Mouse (Mus musculus) CD4-positive, CD25-positive, alpha-beta regulatory T cell, adult 2 months (primary cell): ENCODE measurements around the gene Rasgrp2.

Experiments
- DNase-seq: peaks from one replicate; pipeline ENCODE4 v3.0.0-alpha.2; 2012; ENCODE audit warnings: low read depth, low spot score

Gene Rasgrp2

GRCm38 (mm10) chr19:6382323-6382924 lies 16.7 kb upstream of the Rasgrp2 start:
- no peak for DNase-seq

- no peak for DNase-seq
Measured at GRCm38 (mm10) chr19:6383470-6383869, 15.7 kb upstream of the Rasgrp2 start.

- DNase-seq = no peak
Measured at GRCm38 (mm10) chr19:6384128-6384527, 15.0 kb upstream of the Rasgrp2 start, which contains the start of gene Pygm. Gene Pygm (plus strand): TSS chr19:6384399.

GRCm38 (mm10) chr19:6384954-6385353 lies 14.2 kb upstream of the Rasgrp2 start:
- DNase-seq = no peak

GRCm38 (mm10) chr19:6385419-6385818 lies 13.7 kb upstream of the Rasgrp2 start:
- DNase-seq = no peak

- no peak for DNase-seq
Measured at GRCm38 (mm10) chr19:6385821-6386220, 13.3 kb upstream of the Rasgrp2 start.

- no peak for DNase-seq
Measured at GRCm38 (mm10) chr19:6386234-6386633, 12.9 kb upstream of the Rasgrp2 start.

- no peak for DNase-seq
Measured at GRCm38 (mm10) chr19:6388006-6388405, 11.1 kb upstream of the Rasgrp2 start.

- DNase-seq = peak; percentile 79
Measured at GRCm38 (mm10) chr19:6389803-6390202, 9.3 kb upstream of the Rasgrp2 start.

- DNase-seq = no peak
Measured at GRCm38 (mm10) chr19:6390251-6390650, 8.9 kb upstream of the Rasgrp2 start.

GRCm38 (mm10) chr19:6392743-6393393 lies 6.3 kb upstream of the Rasgrp2 start:
- DNase-seq = peak; percentile 60

- no peak for DNase-seq
Measured at GRCm38 (mm10) chr19:6393637-6394036, 5.5 kb upstream of the Rasgrp2 start.

- no peak for DNase-seq
Measured at GRCm38 (mm10) chr19:6396237-6396636, 2.9 kb upstream of the Rasgrp2 start.

GRCm38 (mm10) chr19:6397582-6398249 lies 1.4 kb upstream of the Rasgrp2 start:
- no peak for DNase-seq

GRCm38 (mm10) chr19:6398447-6399284 lies 474 bp upstream of the Rasgrp2 start:
- DNase-seq = peak; percentile 81

GRCm38 (mm10) chr19:6400096-6401086 lies 1.3 kb downstream of the Rasgrp2 start:
- DNase-seq = peak; percentile 86

GRCm38 (mm10) chr19:6401131-6401815 lies 2.1 kb downstream of the Rasgrp2 start:
- DNase-seq = peak; percentile 88

GRCm38 (mm10) chr19:6401951-6402350 lies 2.8 kb downstream of the Rasgrp2 start:
- DNase-seq = no peak

GRCm38 (mm10) chr19:6403869-6404268 lies 4.7 kb downstream of the Rasgrp2 start:
- DNase-seq = no peak

- no peak for DNase-seq
Measured at GRCm38 (mm10) chr19:6405433-6405832, 6.3 kb downstream of the Rasgrp2 start.
